Mouse (Mus musculus) liver, postnatal 0 days (tissue): ENCODE measurements around the gene Efr3b.

Experiments used
- CTCF ChIP-seq: sonication (generic); IDR thresholded peaks from 2 replicates; pipeline ENCODE4 v1.5.1; 2016; ENCODE audit warnings: antibody characterized with exemption, low read depth
- EP300 ChIP-seq: IDR thresholded peaks from 2 replicates; pipeline ENCODE4 v1.6.1; 2016; ENCODE audit warnings: antibody characterized with exemption, low read depth, mild to moderate bottlenecking

GRCm38 (mm10) chr12:4011301-4011700, 27.4 kb downstream of the Efr3b start:
- no peak for TF ChIP-seq CTCF
- TF ChIP-seq EP300: no peak
